Mouse (Mus musculus): ENCODE results near the gene Zbed4. TPM values are rescaled to one million over a fixed set of nuclear protein-coding genes. Genes with fewer than 3 reads are reported as not detected.
"Not testable (repeated sequence)": the region's sequence is repeated elsewhere in the genome, so short reads cannot be mapped to it uniquely, and the experiment has no call there.

The Zbed4 gene
- total and polyA plus RNA-seq, 2 experiments = 1.8 to 2.8 TPM

- H3K79me2 ChIP-seq (ENCODE audit: control insufficient read depth, insufficient read depth, low read length) = no peaks in the 10 kb centered on the region
- no peak overlapping the region for H3K9ac ChIP-seq (ENCODE audit: low read depth, low read length)
- H3K4me1 ChIP-seq (ENCODE audit: control insufficient read depth, insufficient read depth, low read length) = peaks cover 6% of the 10 kb centered on the region
- H3K27ac ChIP-seq (replicated peaks; ENCODE audit: insufficient read depth, low read depth, low read length) = no peak overlapping the region
- 92% methylated on average over 3 of the region's 3 CpGs for WGBS
- no peak for DNase-seq (ENCODE audit: extremely low read depth, low read depth, low spot score)
- no peak for TF ChIP-seq POLR2A (IDR thresholded peaks at IDR 0.05; ENCODE audit: extremely low read depth, insufficient read depth, low read length)
- TF ChIP-seq CTCF (IDR thresholded peaks at IDR 0.05; ENCODE audit: low read depth, low read length) = no peak
- peaks cover 19% of the 10 kb centered on the region for H3K36me3 ChIP-seq (ENCODE audit: control insufficient read depth, insufficient read depth, low read length)
- no peaks in the 10 kb centered on the region for H3K27me3 ChIP-seq (ENCODE audit: control insufficient read depth, insufficient read depth, low read length)
- H3K4me3 ChIP-seq (ENCODE audit: insufficient read depth, low read depth, low read length) = no peak overlapping the region
Measured at GRCm38 (mm10) chr15:88801903-88802302, 50.4 kb downstream of the Zbed4 start.

- no peak for DNase-seq (ENCODE audit: extremely low read depth, low read depth, low spot score)
- Histone ChIP-seq H3K4me1 (ENCODE audit: control insufficient read depth, insufficient read depth, low read length) (peaks cover 6% of the 10 kb centered on the region), H3K27ac (replicated peaks; ENCODE audit: insufficient read depth, low read depth, low read length) (no peak overlapping the region), H3K27me3 (ENCODE audit: control insufficient read depth, insufficient read depth, low read length) (no peaks in the 10 kb centered on the region), H3K36me3 (ENCODE audit: control insufficient read depth, insufficient read depth, low read length) (peaks cover 19% of the 10 kb centered on the region), H3K79me2 (ENCODE audit: control insufficient read depth, insufficient read depth, low read length) (no peaks in the 10 kb centered on the region), H3K9ac (ENCODE audit: low read depth, low read length) (no peak overlapping the region), H3K4me3 (ENCODE audit: insufficient read depth, low read depth, low read length) (no peak overlapping the region)
- 93% methylated on average over 6 of the region's 6 CpGs for WGBS
- no peak for TF ChIP-seq CTCF (IDR thresholded peaks at IDR 0.05; ENCODE audit: low read depth, low read length)
- TF ChIP-seq POLR2A (IDR thresholded peaks at IDR 0.05; ENCODE audit: extremely low read depth, insufficient read depth, low read length) = no peak
Measured at GRCm38 (mm10) chr15:88802348-88802747, 50.9 kb downstream of the Zbed4 start.

GRCm38 (mm10) chr15:88808121-88808520 lies 56.7 kb downstream of the Zbed4 start:
- Histone ChIP-seq H3K36me3 (ENCODE audit: control insufficient read depth, insufficient read depth, low read length) (peaks cover 25% of the 10 kb centered on the region), H3K27me3 (ENCODE audit: control insufficient read depth, insufficient read depth, low read length) (no peaks in the 10 kb centered on the region), H3K79me2 (ENCODE audit: control insufficient read depth, insufficient read depth, low read length) (no peaks in the 10 kb centered on the region), H3K27ac (replicated peaks; ENCODE audit: insufficient read depth, low read depth, low read length) (no peak overlapping the region), H3K4me3 (ENCODE audit: insufficient read depth, low read depth, low read length) (no peak overlapping the region), H3K4me1 (ENCODE audit: control insufficient read depth, insufficient read depth, low read length) (no peaks in the 10 kb centered on the region), H3K9ac (ENCODE audit: low read depth, low read length) (no peak overlapping the region)
- WGBS = 75% methylated on average over 8 of the region's 8 CpGs
- TF ChIP-seq POLR2A (IDR thresholded peaks at IDR 0.05; ENCODE audit: extremely low read depth, insufficient read depth, low read length) = no peak
- TF ChIP-seq CTCF (IDR thresholded peaks at IDR 0.05; ENCODE audit: low read depth, low read length) = no peak
- DNase-seq (ENCODE audit: extremely low read depth, low read depth, low spot score) = no peak

GRCm38 (mm10) chr15:88810369-88810768 lies 58.9 kb downstream of the Zbed4 start:
- no peak overlapping the region for H3K27ac ChIP-seq (replicated peaks; ENCODE audit: insufficient read depth, low read depth, low read length)
- H3K9ac ChIP-seq (ENCODE audit: low read depth, low read length) = no peak overlapping the region
- H3K4me3 ChIP-seq (ENCODE audit: insufficient read depth, low read depth, low read length) = no peak overlapping the region
- TF ChIP-seq CTCF (IDR thresholded peaks at IDR 0.05; ENCODE audit: low read depth, low read length) (no peak), POLR2A (IDR thresholded peaks at IDR 0.05; ENCODE audit: extremely low read depth, insufficient read depth, low read length) (no peak)
- WGBS = 98% methylated on average over 2 of the region's 2 CpGs
- DNase-seq (ENCODE audit: extremely low read depth, low read depth, low spot score) = no peak
- no peaks in the 10 kb centered on the region for H3K79me2 ChIP-seq (ENCODE audit: control insufficient read depth, insufficient read depth, low read length)
- peaks cover 21% of the 10 kb centered on the region for H3K36me3 ChIP-seq (ENCODE audit: control insufficient read depth, insufficient read depth, low read length)
- H3K27me3 ChIP-seq (ENCODE audit: control insufficient read depth, insufficient read depth, low read length) = no peaks in the 10 kb centered on the region
- no peaks in the 10 kb centered on the region for H3K4me1 ChIP-seq (ENCODE audit: control insufficient read depth, insufficient read depth, low read length)

GRCm38 (mm10) chr15:88813262-88813661 lies 61.8 kb downstream of the Zbed4 start:
- no peaks in the 10 kb centered on the region for H3K27me3 ChIP-seq (ENCODE audit: control insufficient read depth, insufficient read depth, low read length)
- TF ChIP-seq CTCF (IDR thresholded peaks at IDR 0.05; ENCODE audit: low read depth, low read length) (0 out of 2 replicates have a peak, but pooled peaks have one; percentile 10), POLR2A (IDR thresholded peaks at IDR 0.05; ENCODE audit: extremely low read depth, insufficient read depth, low read length) (no peak)
- H3K79me2 ChIP-seq (ENCODE audit: control insufficient read depth, insufficient read depth, low read length) = no peaks in the 10 kb centered on the region
- no peak overlapping the region for H3K27ac ChIP-seq (replicated peaks; ENCODE audit: insufficient read depth, low read depth, low read length)
- DNase-seq (ENCODE audit: extremely low read depth, low read depth, low spot score) = no peak
- H3K4me1 ChIP-seq (ENCODE audit: control insufficient read depth, insufficient read depth, low read length) = peaks cover under 1% of the 10 kb centered on the region; the same call in 1 of the 2 replicates
- H3K4me3 ChIP-seq (ENCODE audit: insufficient read depth, low read depth, low read length) = no peak overlapping the region
- H3K9ac ChIP-seq (ENCODE audit: low read depth, low read length) = no peak overlapping the region
- peaks cover 9% of the 10 kb centered on the region; the same call in 1 of the 2 replicates for H3K36me3 ChIP-seq (ENCODE audit: control insufficient read depth, insufficient read depth, low read length)
- 88% methylated on average over 3 of the region's 3 CpGs for WGBS

- H3K4me3 ChIP-seq (ENCODE audit: insufficient read depth, low read depth, low read length); H3K4me1 ChIP-seq (ENCODE audit: control insufficient read depth, insufficient read depth, low read length); H3K27ac ChIP-seq (replicated peaks; ENCODE audit: insufficient read depth, low read depth, low read length); H3K79me2 ChIP-seq (ENCODE audit: control insufficient read depth, insufficient read depth, low read length); H3K27me3 ChIP-seq (ENCODE audit: control insufficient read depth, insufficient read depth, low read length); H3K36me3 ChIP-seq (ENCODE audit: control insufficient read depth, insufficient read depth, low read length); H3K9ac ChIP-seq (ENCODE audit: low read depth, low read length); DNase-seq (ENCODE audit: extremely low read depth, low read depth, low spot score): not testable (repeated sequence)
- WGBS = 97% methylated on average over 2 of the region's 2 CpGs
Measured at GRCm38 (mm10) chr15:88813873-88814272, 62.4 kb downstream of the Zbed4 start.
